Comparison of ENCODE assay signal across 15 mouse cellular contexts in the genomic region with DNA sequence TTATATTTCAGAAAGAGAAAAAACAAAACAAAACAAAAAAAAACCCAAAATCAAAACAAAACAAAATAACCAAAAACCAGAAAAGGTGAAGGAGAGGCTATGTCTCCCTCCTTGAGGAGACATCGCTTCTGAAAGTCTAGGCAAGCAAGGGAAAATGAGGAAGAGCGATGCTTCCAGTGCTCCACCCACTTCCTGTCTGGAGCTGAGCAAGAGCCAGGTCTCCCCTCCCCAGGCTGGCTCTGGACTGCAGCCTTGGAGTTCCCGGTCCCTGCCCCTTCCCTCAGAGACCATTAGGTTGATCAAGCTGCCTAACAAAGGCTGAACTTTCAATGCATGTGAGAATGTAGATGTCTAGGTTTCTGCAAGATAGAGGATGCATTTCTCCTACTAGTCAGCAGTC.
A peak's percentile ranks its signal among the peaks of the same experiment; 100 is the strongest.
DNase-seq lines count a peak whose midpoint lies in the region; ATAC-seq and TF ChIP-seq lines count a peak whose summit lies in the region.
"Had no signal": no experiment of that assay in that cellular context is flagged by ENCODE, and none has a peak within 500 bp of the region (broad histone marks: within the 10 kb centered on the region; RNA-seq: fewer than 3 reads in every experiment).

No protein-coding gene starts in this region.

- H3K9ac ChIP-seq in ES-Bruce4 (ENCODE audit: low read depth, poor library complexity, severe bottlenecking), result no peak overlapping the region
- H3K9ac ChIP-seq in lung, embryonic 16.5 days (ENCODE audit: low read length), result no peak overlapping the region
- H3K9ac ChIP-seq: intestine, embryonic 15.5 days; limb, embryonic 12.5 days; liver, postnatal 0 days had no signal

- no peaks in the 10 kb centered on the region for H3K9me3 ChIP-seq in ES-Bruce4 (replicated peaks; ENCODE audit: control insufficient read depth, insufficient read depth, low read length, poor library complexity, severe bottlenecking)
- no peaks in the 10 kb centered on the region for H3K9me3 ChIP-seq in lung, embryonic 16.5 days (ENCODE audit: control insufficient read depth, low read length)
- H3K9me3 ChIP-seq: intestine, embryonic 15.5 days; limb, embryonic 12.5 days had no signal

- peak; percentile 58 for DNase-seq in heart, adult 8-10 months (ENCODE audit: low spot score)
- no peak for DNase-seq in heart, postnatal 25 days (ENCODE audit: low spot score)
- DNase-seq in ZHBTc4 (ENCODE audit: low read depth, low spot score), result peak; percentile 21
- no peak for DNase-seq in thymus, adult 2 months
- DNase-seq in right cerebral cortex, adult 18-20 months, result no peak
- DNase-seq: cerebellum, postnatal 10 days; gastrocnemius, postnatal 10 days; liver, postnatal 0 days; thymus, postnatal 36 days had no signal

- H3K36me3 ChIP-seq in ES-Bruce4 (ENCODE audit: control insufficient read depth, insufficient read depth, low read length, poor library complexity, severe bottlenecking), result no peaks in the 10 kb centered on the region
- H3K36me3 ChIP-seq in lung, embryonic 16.5 days (ENCODE audit: control insufficient read depth, insufficient read depth, low read length), result no peaks in the 10 kb centered on the region
- no peaks in the 10 kb centered on the region for H3K36me3 ChIP-seq in thymus, adult 2 months (ENCODE audit: control insufficient read depth, insufficient read depth, low read length)
- H3K36me3 ChIP-seq: intestine, embryonic 15.5 days; limb, embryonic 12.5 days had no signal

- 44% methylated on average over 3 of the region's 3 CpGs for WGBS in lung, embryonic 16.5 days
- 30% methylated on average over 3 of the region's 3 CpGs for WGBS in thymus, adult 2 months

- no peak overlapping the region for H3K4me2 ChIP-seq in lung, embryonic 16.5 days (ENCODE audit: low read depth, low read length)
- H3K4me2 ChIP-seq: intestine, embryonic 15.5 days; limb, embryonic 12.5 days had no signal

- peaks cover 15% of the 10 kb centered on the region for H3K4me1 ChIP-seq in ES-Bruce4 (ENCODE audit: control insufficient read depth, insufficient read depth, low read length)
- peaks cover 20% of the 10 kb centered on the region for H3K4me1 ChIP-seq in lung, embryonic 16.5 days (replicated peaks; ENCODE audit: control insufficient read depth, insufficient read depth, low read length)
- peaks cover 13% of the 10 kb centered on the region for H3K4me1 ChIP-seq in thymus, adult 2 months (replicated peaks; ENCODE audit: control insufficient read depth, insufficient read depth, low read length)

- peak overlapping the region; percentile 5; the same call in 1 of the 2 replicates for H3K27ac ChIP-seq in ES-Bruce4 (ENCODE audit: insufficient read depth, low read length)
- H3K27ac ChIP-seq in lung, embryonic 16.5 days (ENCODE audit: low read length), result no peak overlapping the region
- no peak overlapping the region for H3K27ac ChIP-seq in thymus, adult 2 months (ENCODE audit: control insufficient read depth, insufficient read depth, low read length)
- H3K27ac ChIP-seq: intestine, embryonic 15.5 days; limb, embryonic 12.5 days had no signal

- ATAC-seq in lung, embryonic 16.5 days (ENCODE audit: low read depth), result peak; percentile 63; the same call in 1 of the 2 replicates
- ATAC-seq: forebrain, embryonic 14.5 days; intestine, embryonic 15.5 days; liver, postnatal 0 days; midbrain, embryonic 16.5 days had no signal

- no peak for TF ChIP-seq EP300 in ES-Bruce4 (IDR thresholded peaks at IDR 0.05; ENCODE audit: insufficient read depth, low read depth, low read length)

- H3K27me3 ChIP-seq in ES-Bruce4 (ENCODE audit: control insufficient read depth, insufficient read depth, low read length, poor library complexity, severe bottlenecking), result no peaks in the 10 kb centered on the region
- no peaks in the 10 kb centered on the region for H3K27me3 ChIP-seq in lung, embryonic 16.5 days (ENCODE audit: control insufficient read depth, insufficient read depth, low read depth, low read length)
- H3K27me3 ChIP-seq in thymus, adult 2 months (ENCODE audit: control insufficient read depth, insufficient read depth, low read length), result no peaks in the 10 kb centered on the region
- H3K27me3 ChIP-seq: intestine, embryonic 15.5 days had no signal

- H3K4me3 ChIP-seq in ES-Bruce4 (ENCODE audit: low read depth, low read length), result no peak overlapping the region
- H3K4me3 ChIP-seq in lung, embryonic 16.5 days (ENCODE audit: low read length), result no peak overlapping the region
- H3K4me3 ChIP-seq in thymus, adult 2 months (ENCODE audit: control insufficient read depth, insufficient read depth, low read length), result no peak overlapping the region
- H3K4me3 ChIP-seq: intestine, embryonic 15.5 days; limb, embryonic 12.5 days had no signal

- TF ChIP-seq CTCF in ES-Bruce4 (IDR thresholded peaks at IDR 0.05; ENCODE audit: low read depth, low read length), result no peak
- TF ChIP-seq CTCF in thymus, adult 2 months (IDR thresholded peaks at IDR 0.05; ENCODE audit: borderline replicate concordance, control insufficient read depth, extremely low read depth, insufficient read depth, low read length, poor library complexity), result no peak

- no peak for TF ChIP-seq POLR2A in ES-Bruce4 (IDR thresholded peaks at IDR 0.05; ENCODE audit: insufficient read depth, low read length)
- TF ChIP-seq POLR2A in thymus, adult 2 months (IDR thresholded peaks at IDR 0.05; ENCODE audit: control insufficient read depth, extremely low read depth, insufficient read depth, low read length, poor library complexity), result no peak

- intact Hi-C loops in heart, postnatal 25 days (cut with DNase I), result loop anchor here (5.0 kb wide), 2 partner anchors 36 to 294 kb away; no protein-coding TSS in a partner anchor

Comparison
In these comparisons a context has a peak if more than half of its experiments do, and no peak if none do; other contexts are left out.
1. DNase-seq: peak in heart, adult 8-10 months (single experiment) and ZHBTc4 (single experiment); none in heart, postnatal 25 days (single experiment), thymus, adult 2 months (single experiment) and right cerebral cortex, adult 18-20 months (single experiment).